Mouse (Mus musculus): ENCODE data around the gene Ctnna3. TPM values are rescaled to one million over a fixed set of nuclear protein-coding genes. Genes with fewer than 3 reads are reported as not detected.
"Not testable (repeated sequence)": the region's sequence is repeated elsewhere in the genome, so short reads cannot be mapped to it uniquely, and the experiment has no call there.

Ctnna3 gene
- polyA plus RNA-seq (2015; fragmentation: Nextera tagmentation; extraction: Ambion mirVana) = 0.49 and 0.55 TPM in 2 replicates

DNA sequence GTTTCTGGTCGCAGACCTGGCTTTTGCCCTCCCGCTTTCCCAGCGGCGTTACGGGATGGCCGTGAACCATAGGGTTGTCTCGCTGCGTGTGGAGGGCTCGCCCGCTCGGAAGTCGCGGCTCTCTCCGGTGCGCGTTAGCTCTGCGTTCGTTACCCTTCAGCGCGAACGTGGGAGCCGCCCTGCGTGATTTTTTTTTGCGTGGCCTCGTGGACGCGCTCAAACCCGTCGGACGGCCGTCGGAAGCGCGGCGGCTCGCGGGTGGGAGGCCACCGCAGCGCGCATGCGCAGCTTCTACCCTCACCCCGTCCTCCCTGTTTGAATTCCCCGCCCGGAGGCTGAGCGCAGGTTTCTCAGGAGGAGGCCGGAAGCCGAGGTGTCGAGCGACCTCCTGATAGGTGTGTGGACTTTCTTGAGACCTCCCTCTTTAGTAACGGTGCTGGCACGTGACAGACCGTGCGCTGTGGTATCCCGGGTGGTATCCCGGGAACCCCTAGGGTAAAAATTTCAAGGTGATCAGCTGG lies at the start of gene Ctnna3:
Gene Ctnna3 (plus strand): TSS at position 314 of the 521 bp plus-strand sequence.
- H3K27ac ChIP-seq (ENCODE audit: low read length) = peak within 1 kb of the TSS; percentile 83
- no peaks in the 10 kb centered on the region for H3K9me3 ChIP-seq (ENCODE audit: low read length)
- ATAC-seq (ENCODE audit: low FRiP score, low TSS enrichment) = peak; percentile 97
- H3K27me3 ChIP-seq (ENCODE audit: insufficient read depth, low read length) = no peaks in the 10 kb centered on the region
- 0% methylated on average over 55 of the region's 55 CpGs for WGBS
- peak within 1 kb of the TSS; percentile 88 for H3K9ac ChIP-seq (replicated peaks; ENCODE audit: low read length)
- peak within 1 kb of the TSS; percentile 83 for H3K4me2 ChIP-seq (replicated peaks; ENCODE audit: low read depth, low read length)
- H3K4me3 ChIP-seq (ENCODE audit: low read length) = peak within 1 kb of the TSS; percentile 81
- H3K36me3 ChIP-seq (ENCODE audit: insufficient read depth, low read length) = no peaks in the 10 kb centered on the region
- H3K4me1 ChIP-seq (ENCODE audit: insufficient read depth, low read length) = no peaks in the 10 kb centered on the region; the same call in 1 of the 2 replicates

DNA sequence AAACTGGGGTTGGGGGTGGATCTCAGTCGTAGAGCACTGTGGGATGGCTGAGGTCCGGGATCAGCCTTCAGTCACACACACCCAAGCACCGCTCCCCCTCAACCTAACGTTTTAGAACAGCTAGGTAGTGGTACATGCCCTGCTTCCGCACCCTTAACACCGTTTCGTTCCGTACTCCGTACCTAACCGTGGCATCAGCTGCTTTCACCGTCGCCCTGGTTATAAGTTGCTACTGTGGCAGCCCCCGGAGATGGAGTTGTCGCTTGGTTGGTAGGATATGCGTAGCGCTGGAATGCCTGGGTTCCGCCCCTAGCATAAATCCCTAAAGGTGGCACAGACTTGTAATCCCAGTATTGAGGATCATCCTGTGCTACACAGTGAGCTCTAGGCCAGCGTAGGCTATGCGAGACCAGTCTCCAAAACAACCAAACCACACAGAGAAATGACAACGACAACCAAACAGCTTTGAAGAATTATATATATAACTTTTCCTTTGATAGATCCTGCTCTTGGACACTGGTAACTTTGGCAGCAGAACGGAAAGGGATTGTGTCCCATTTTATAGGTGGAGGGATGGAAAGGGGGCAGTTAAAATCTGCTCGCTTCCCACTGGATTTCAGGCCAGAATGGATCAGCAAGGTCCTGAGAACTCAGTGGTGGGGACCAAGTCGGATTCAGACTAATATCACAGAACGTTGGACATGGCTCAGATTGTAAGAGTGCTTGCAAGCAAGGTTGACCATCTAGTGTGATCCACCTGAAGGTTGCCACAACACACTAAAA lies 48.2 kb upstream of the Ctnna3 start, which contains the start of gene Sirt1:
Gene Sirt1 (minus strand): TSS at position 207 of the 783 bp plus-strand sequence.
- H3K27ac ChIP-seq (ENCODE audit: low read length) = peak within 1 kb of the TSS; percentile 63
- H3K4me2 ChIP-seq (replicated peaks; ENCODE audit: low read depth, low read length) = peak within 1 kb of the TSS; percentile 90
- H3K27me3 ChIP-seq (ENCODE audit: insufficient read depth, low read length) = no peaks in the 10 kb centered on the region
- H3K36me3 ChIP-seq (ENCODE audit: insufficient read depth, low read length) = no peaks in the 10 kb centered on the region
- ATAC-seq (ENCODE audit: low FRiP score, low TSS enrichment) = 0 out of 2 replicates have a peak, but pooled peaks have one; percentile 6
- H3K4me3 ChIP-seq (ENCODE audit: low read length) = peak within 1 kb of the TSS; percentile 61
- WGBS = 5% methylated on average over 24 of the region's 24 CpGs
- peak within 1 kb of the TSS; percentile 75 for H3K9ac ChIP-seq (replicated peaks; ENCODE audit: low read length)
- H3K9me3 ChIP-seq (ENCODE audit: low read length) = no peaks in the 10 kb centered on the region
- no peaks in the 10 kb centered on the region for H3K4me1 ChIP-seq (ENCODE audit: insufficient read depth, low read length)

GRCm38 (mm10) chr10:63382372-63383279 lies 47.3 kb upstream of the Ctnna3 start, which contains the start of gene Dnajc12:
Dnajc12 (plus strand) TSS chr10:63382443.
- Histone ChIP-seq H3K9me3 (ENCODE audit: low read length) (no peaks in the 10 kb centered on the region), H3K4me3 (ENCODE audit: low read length) (peak within 1 kb of the TSS; percentile 61), H3K27me3 (ENCODE audit: insufficient read depth, low read length) (no peaks in the 10 kb centered on the region), H3K4me1 (ENCODE audit: insufficient read depth, low read length) (no peaks in the 10 kb centered on the region), H3K27ac (ENCODE audit: low read length) (peak within 1 kb of the TSS; percentile 63), H3K9ac (replicated peaks; ENCODE audit: low read length) (peak within 1 kb of the TSS; percentile 75), H3K36me3 (ENCODE audit: insufficient read depth, low read length) (no peaks in the 10 kb centered on the region), H3K4me2 (replicated peaks; ENCODE audit: low read depth, low read length) (peak within 1 kb of the TSS; percentile 90)
- peak; percentile 94 for ATAC-seq (ENCODE audit: low FRiP score, low TSS enrichment)
- under 1% methylated on average over 28 of the region's 28 CpGs for WGBS

GRCm38 (mm10) chr10:63385897-63386296 lies 44.0 kb upstream of the Ctnna3 start:
- Histone ChIP-seq H3K4me3 (ENCODE audit: low read length) (peak overlapping the region; percentile 69), H3K4me2 (replicated peaks; ENCODE audit: low read depth, low read length) (peak overlapping the region; percentile 83), H3K9ac (replicated peaks; ENCODE audit: low read length) (peak overlapping the region; percentile 71; the same call in 1 of the 2 replicates)
- WGBS = 27% methylated on average over 5 of the region's 5 CpGs
- not testable (repeated sequence) for H3K27ac ChIP-seq (ENCODE audit: low read length); H3K36me3 ChIP-seq (ENCODE audit: insufficient read depth, low read length); H3K9me3 ChIP-seq (ENCODE audit: low read length); H3K27me3 ChIP-seq (ENCODE audit: insufficient read depth, low read length); ATAC-seq (ENCODE audit: low FRiP score, low TSS enrichment); H3K4me1 ChIP-seq (ENCODE audit: insufficient read depth, low read length)

- no peaks in the 10 kb centered on the region for H3K36me3 ChIP-seq (ENCODE audit: insufficient read depth, low read length)
- peak overlapping the region; percentile 69 for H3K4me3 ChIP-seq (ENCODE audit: low read length)
- WGBS = 0% methylated on average over 19 of the region's 19 CpGs
- H3K27ac ChIP-seq (ENCODE audit: low read length) = peak overlapping the region; percentile 66
- peak overlapping the region; percentile 71 for H3K9ac ChIP-seq (replicated peaks; ENCODE audit: low read length)
- no peaks in the 10 kb centered on the region for H3K4me1 ChIP-seq (ENCODE audit: insufficient read depth, low read length)
- H3K4me2 ChIP-seq (replicated peaks; ENCODE audit: low read depth, low read length) = peak overlapping the region; percentile 83
- no peaks in the 10 kb centered on the region for H3K27me3 ChIP-seq (ENCODE audit: insufficient read depth, low read length)
- H3K9me3 ChIP-seq (ENCODE audit: low read length) = no peaks in the 10 kb centered on the region
- ATAC-seq (ENCODE audit: low FRiP score, low TSS enrichment) = peak; percentile 81
Measured at GRCm38 (mm10) chr10:63386444-63386843, 43.5 kb upstream of the Ctnna3 start.

- peak overlapping the region; percentile 83 for H3K4me2 ChIP-seq (replicated peaks; ENCODE audit: low read depth, low read length)
- peak overlapping the region; percentile 69 for H3K4me3 ChIP-seq (ENCODE audit: low read length)
Measured at GRCm38 (mm10) chr10:63386991-63387390, 42.9 kb upstream of the Ctnna3 start.

DNA sequence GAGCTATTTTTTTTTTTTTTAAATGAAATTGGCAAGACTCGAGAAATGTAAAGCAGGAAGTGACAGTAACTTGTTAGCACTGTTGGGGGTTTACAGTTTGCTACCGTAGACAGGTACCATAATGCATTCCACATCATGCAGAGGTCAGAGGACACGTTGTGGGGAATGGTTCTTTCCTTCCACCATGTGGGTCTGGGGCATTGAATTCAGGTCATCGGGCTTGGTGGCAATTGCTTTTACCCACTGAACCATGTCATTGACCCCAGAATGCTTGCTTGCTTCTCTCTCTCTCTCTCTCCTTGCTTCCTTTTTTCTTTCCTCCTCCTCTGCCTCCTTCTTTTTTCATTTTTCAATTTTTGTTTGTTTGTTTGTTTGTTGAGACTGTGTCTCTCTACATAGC lies 41.0 kb upstream of the Ctnna3 start:
- Histone ChIP-seq H3K9me3 (ENCODE audit: low read length) (no peaks in the 10 kb centered on the region), H3K36me3 (ENCODE audit: insufficient read depth, low read length) (no peaks in the 10 kb centered on the region), H3K4me3 (ENCODE audit: low read length) (no peak overlapping the region), H3K27me3 (ENCODE audit: insufficient read depth, low read length) (no peaks in the 10 kb centered on the region), H3K4me2 (replicated peaks; ENCODE audit: low read depth, low read length) (no peak overlapping the region), H3K27ac (ENCODE audit: low read length) (no peak overlapping the region), H3K9ac (replicated peaks; ENCODE audit: low read length) (no peak overlapping the region), H3K4me1 (ENCODE audit: insufficient read depth, low read length) (no peaks in the 10 kb centered on the region)
- 48% methylated on average over 4 of the region's 4 CpGs for WGBS
- no peak for ATAC-seq (ENCODE audit: low FRiP score, low TSS enrichment)

More at GRCm38 (mm10) chr10:63386991-63387390, 42.9 kb upstream of the Ctnna3 start:
- Histone ChIP-seq H3K27ac (ENCODE audit: low read length) (no peak overlapping the region; the same call in 1 of the 2 replicates), H3K27me3 (ENCODE audit: insufficient read depth, low read length) (no peaks in the 10 kb centered on the region), H3K9me3 (ENCODE audit: low read length) (no peaks in the 10 kb centered on the region), H3K36me3 (ENCODE audit: insufficient read depth, low read length) (no peaks in the 10 kb centered on the region), H3K9ac (replicated peaks; ENCODE audit: low read length) (peak overlapping the region; percentile 71), H3K4me1 (ENCODE audit: insufficient read depth, low read length) (no peaks in the 10 kb centered on the region)
- ATAC-seq (ENCODE audit: low FRiP score, low TSS enrichment) = no peak
- 3% methylated on average over 10 of the region's 10 CpGs for WGBS

GRCm38 (mm10) chr10:63396963-63397362 lies 32.9 kb upstream of the Ctnna3 start:
- Histone ChIP-seq H3K9ac (replicated peaks; ENCODE audit: low read length) (no peak overlapping the region), H3K4me2 (replicated peaks; ENCODE audit: low read depth, low read length) (no peak overlapping the region), H3K27ac (ENCODE audit: low read length) (no peak overlapping the region), H3K36me3 (ENCODE audit: insufficient read depth, low read length) (no peaks in the 10 kb centered on the region), H3K9me3 (ENCODE audit: low read length) (no peaks in the 10 kb centered on the region; the same call in 1 of the 2 replicates), H3K4me3 (ENCODE audit: low read length) (no peak overlapping the region), H3K4me1 (ENCODE audit: insufficient read depth, low read length) (no peaks in the 10 kb centered on the region), H3K27me3 (ENCODE audit: insufficient read depth, low read length) (no peaks in the 10 kb centered on the region)
- 88% methylated on average over 10 of the region's 10 CpGs for WGBS
- no peak for ATAC-seq (ENCODE audit: low FRiP score, low TSS enrichment)

DNA sequence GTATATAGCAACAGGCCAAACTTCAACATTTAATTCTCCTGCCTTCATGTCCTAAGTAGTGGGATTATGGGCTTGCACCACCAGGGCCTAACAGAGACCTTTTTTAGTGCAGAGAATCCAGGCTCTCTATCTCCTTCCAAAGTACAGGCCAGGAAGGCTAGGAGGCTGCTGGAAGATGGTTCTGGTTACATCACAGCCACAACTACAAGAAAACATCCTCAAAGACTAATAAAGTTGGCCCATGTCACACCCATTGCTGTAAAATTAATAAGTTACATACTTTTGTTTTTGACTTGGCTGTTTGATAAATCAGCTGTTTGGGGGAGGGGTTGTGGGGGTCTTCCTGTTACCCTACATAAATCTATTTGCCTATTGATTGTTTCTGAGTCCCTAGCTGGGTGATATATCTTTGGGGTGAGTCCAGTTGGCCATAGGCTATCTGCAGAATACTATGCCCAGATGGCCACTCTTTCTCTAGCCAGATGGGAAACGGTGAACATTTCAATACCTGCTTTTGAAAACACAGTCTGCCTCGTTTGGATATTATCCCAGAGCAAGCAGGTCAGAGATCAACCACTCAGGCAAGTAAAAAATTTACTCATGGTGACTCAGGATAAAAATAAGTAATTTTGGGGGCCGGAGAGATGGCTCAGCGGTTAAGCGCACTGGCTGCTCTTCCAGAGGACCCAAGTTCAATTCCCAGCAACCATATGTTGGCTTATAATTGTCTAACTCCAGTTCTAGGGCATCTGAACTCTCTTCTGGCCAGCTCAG lies 27.0 kb upstream of the Ctnna3 start:
- Histone ChIP-seq H3K4me1 (ENCODE audit: insufficient read depth, low read length) (no peaks in the 10 kb centered on the region), H3K4me2 (replicated peaks; ENCODE audit: low read depth, low read length) (no peak overlapping the region)
- 68% methylated on average over 5 of the region's 5 CpGs for WGBS

More for the DNA sequence above, 27.0 kb upstream of the Ctnna3 start:
- Histone ChIP-seq H3K9me3 (ENCODE audit: low read length) (no peaks in the 10 kb centered on the region), H3K27ac (ENCODE audit: low read length) (no peak overlapping the region), H3K4me3 (ENCODE audit: low read length) (no peak overlapping the region), H3K9ac (replicated peaks; ENCODE audit: low read length) (no peak overlapping the region), H3K27me3 (ENCODE audit: insufficient read depth, low read length) (no peaks in the 10 kb centered on the region), H3K36me3 (ENCODE audit: insufficient read depth, low read length) (0 out of 2 replicates have a peak, but pooled peaks cover 3% of the 10 kb centered on the region)
- ATAC-seq (ENCODE audit: low FRiP score, low TSS enrichment) = no peak
